Mouse (Mus musculus) hindbrain, embryonic 13.5 days (tissue): ENCODE data around the gene Hexb. TPM values are rescaled to one million over a fixed set of nuclear protein-coding genes. Genes with fewer than 3 reads are reported as not detected.
"Not testable (repeated sequence)": the region's sequence is repeated elsewhere in the genome, so short reads cannot be mapped to it uniquely, and the experiment has no call there.

Source experiments
- ATAC-seq: fragments of 200-750 bp; cut with Nextera tagmentation; 2 replicates; pipeline ENCODE4 v1.8.0; 2017; ENCODE audit warnings: moderate TSS enrichment; ENCODE audit not compliant: low FRiP score
- H3K27ac ChIP-seq: fragments of 300-500 bp; sonication (generic); 2 replicates; pipeline ENCODE4 v1.5.1; 2015; ENCODE audit warnings: inconsistent platforms, mild to moderate bottlenecking, moderate library complexity
- H3K27me3 ChIP-seq: fragments of 300-500 bp; sonication (generic); 2 replicates; pipeline ENCODE4 v1.6.1; 2015; ENCODE audit warnings: mild to moderate bottlenecking, inconsistent platforms
- H3K36me3 ChIP-seq: fragments of 300-500 bp; sonication (generic); 2 replicates; pipeline ENCODE4 v1.6.1; 2015; ENCODE audit warnings: mild to moderate bottlenecking, inconsistent platforms
- H3K4me1 ChIP-seq: fragments of 300-500 bp; sonication (generic); replicated peaks from 2 replicates; pipeline ENCODE4 v1.6.1; 2015; ENCODE audit warnings: inconsistent platforms
- H3K4me2 ChIP-seq: fragments of 300-500 bp; sonication (generic); 2 replicates; pipeline ENCODE4 v1.6.1; 2015; ENCODE audit warnings: inconsistent platforms, mild to moderate bottlenecking, moderate library complexity
- H3K4me3 ChIP-seq: fragments of 300-500 bp; sonication (generic); 2 replicates; pipeline ENCODE4 v1.5.1; 2015; ENCODE audit warnings: mild to moderate bottlenecking, inconsistent platforms
- H3K9ac ChIP-seq: fragments of 300-500 bp; sonication (generic); 2 replicates; pipeline ENCODE4 v1.6.1; 2015; ENCODE audit warnings: mild to moderate bottlenecking, inconsistent platforms
- H3K9me3 ChIP-seq: fragments of 300-500 bp; sonication (generic); 2 replicates; pipeline ENCODE4 v1.6.1; 2016; ENCODE audit warnings: inconsistent platforms
- WGBS: fragments of 180-500 bp; shearing (Covaris S2); methylation state at CpG from one replicate; pipeline ENCODE4 v1.1.7; 2015; 5-methylcytosine and 5-hydroxymethylcytosine counted together
- polyA plus RNA-seq: library from polyadenylated mRNA; unstranded; fragments of >200 nt; fragmentation: Nextera tagmentation; extraction: Ambion mirVana; gene quantifications from 2 replicates; pipeline ENCODE4 v1.2.1, GENCODE M21; 2015

Gene Hexb
- polyA plus RNA-seq, 1 experiment from 2014 or later, result 40.1 TPM

GRCm38 (mm10) chr13:97175520-97176264 is 22.5 kb downstream of the Hexb start:
- no peaks in the 10 kb centered on the region for H3K4me1 ChIP-seq
- no peaks in the 10 kb centered on the region for H3K27me3 ChIP-seq
- H3K9me3 ChIP-seq, result no peaks in the 10 kb centered on the region
- WGBS, result 95% methylated on average over 10 of the region's 10 CpGs
- ATAC-seq, result no peak
- H3K27ac ChIP-seq, result no peak overlapping the region
- peaks cover 82% of the 10 kb centered on the region for H3K36me3 ChIP-seq
- H3K9ac ChIP-seq, result no peak overlapping the region
- H3K4me2 ChIP-seq, result no peak overlapping the region
- H3K4me3 ChIP-seq, result no peak overlapping the region

- H3K27me3 ChIP-seq, result no peaks in the 10 kb centered on the region
- H3K9me3 ChIP-seq, result no peaks in the 10 kb centered on the region
- no peak for ATAC-seq
- no peak overlapping the region for H3K4me2 ChIP-seq
- WGBS, result 61% methylated on average over 4 of the region's 4 CpGs
- H3K9ac ChIP-seq, result no peak overlapping the region
- no peak overlapping the region for H3K27ac ChIP-seq
- H3K4me3 ChIP-seq, result no peak overlapping the region
- no peaks in the 10 kb centered on the region for H3K4me1 ChIP-seq
- peaks cover 65% of the 10 kb centered on the region for H3K36me3 ChIP-seq
Observed at GRCm38 (mm10) chr13:97145834-97146233, 52.3 kb downstream of the Hexb start.

- Histone ChIP-seq H3K4me2 (no peak overlapping the region), H3K36me3 (peaks cover 37% of the 10 kb centered on the region), H3K27ac (no peak overlapping the region), H3K27me3 (no peaks in the 10 kb centered on the region), H3K4me3 (no peak overlapping the region), H3K9me3 (no peaks in the 10 kb centered on the region), H3K4me1 (peaks cover 10% of the 10 kb centered on the region), H3K9ac (no peak overlapping the region)
- WGBS, result 91% methylated on average over 7 of the region's 7 CpGs
- ATAC-seq, result no peak
Observed at GRCm38 (mm10) chr13:97142321-97142720, 55.8 kb downstream of the Hexb start.

- Histone ChIP-seq H3K4me2 (peak overlapping the region; percentile 57), H3K27ac (peak overlapping the region; percentile 94), H3K36me3 (peaks cover 26% of the 10 kb centered on the region), H3K9ac (peak overlapping the region; percentile 92), H3K4me1 (peaks cover 13% of the 10 kb centered on the region), H3K4me3 (peak overlapping the region; percentile 90)
- not testable (repeated sequence) for H3K27me3 ChIP-seq, H3K9me3 ChIP-seq, ATAC-seq
- 35% methylated on average over 8 of the region's 8 CpGs for WGBS
Observed at GRCm38 (mm10) chr13:97138404-97138931, 59.7 kb downstream of the Hexb start.

- Histone ChIP-seq H3K27ac (peak within 1 kb of the TSS; percentile 94), H3K9ac (peak within 1 kb of the TSS; percentile 92), H3K27me3 (no peaks in the 10 kb centered on the region), H3K9me3 (no peaks in the 10 kb centered on the region), H3K4me3 (peak within 1 kb of the TSS; percentile 90), H3K36me3 (peaks cover 24% of the 10 kb centered on the region), H3K4me1 (peaks cover 13% of the 10 kb centered on the region), H3K4me2 (peak within 1 kb of the TSS; percentile 78)
- under 1% methylated on average over 57 of the region's 57 CpGs for WGBS
- peak; percentile 99 for ATAC-seq
Observed at GRCm38 (mm10) chr13:97137466-97138400, 60.4 kb downstream of the Hexb start, which contains the start of the genes Gfm2 and Nsa2. Gfm2 (plus strand) TSS chr13:97137937. Nsa2 (minus strand) TSS chr13:97137937.

- not testable (repeated sequence) for H3K4me2 ChIP-seq, H3K9me3 ChIP-seq, H3K4me3 ChIP-seq, H3K9ac ChIP-seq, ATAC-seq, H3K27me3 ChIP-seq, H3K4me1 ChIP-seq, H3K27ac ChIP-seq
- WGBS, result no CpG with 5 or more reads among the region's 2 CpGs
- H3K36me3 ChIP-seq, result peaks cover 35% of the 10 kb centered on the region
Observed at GRCm38 (mm10) chr13:97130413-97130812, 67.7 kb downstream of the Hexb start.

GRCm38 (mm10) chr13:97129654-97130053 is 68.5 kb downstream of the Hexb start:
- not testable (repeated sequence) for H3K9ac ChIP-seq, H3K27me3 ChIP-seq, H3K4me3 ChIP-seq, ATAC-seq, H3K4me2 ChIP-seq, H3K4me1 ChIP-seq, H3K27ac ChIP-seq, H3K9me3 ChIP-seq
- 88% methylated on average over 4 of the region's 4 CpGs for WGBS
- peaks cover 38% of the 10 kb centered on the region for H3K36me3 ChIP-seq

Other genes with a start within 250 kb of the Hexb start
- gene 1700029F12Rik, start 164.0 kb downstream of the Hexb start, polyA plus RNA-seq, result not detected in 2 replicates
- 21.8 and 23.4 TPM in 2 replicates for gene Fam169a, start 131.1 kb downstream of the Hexb start, polyA plus RNA-seq
- 0.86 and 1.8 TPM in 2 replicates for gene Gm6169, start 99.1 kb downstream of the Hexb start, polyA plus RNA-seq
- gene Gfm2, start 60.4 kb downstream of the Hexb start, polyA plus RNA-seq, result 35.3 and 39.5 TPM in 2 replicates
- gene Nsa2, start 60.4 kb downstream of the Hexb start, polyA plus RNA-seq, result 45.8 and 49.2 TPM in 2 replicates
- 59.2 and 62.1 TPM in 2 replicates for gene Enc1, start 42.7 kb upstream of the Hexb start, polyA plus RNA-seq